Mouse (Mus musculus) colon, adult 2 months (tissue): ENCODE results near the gene Hpse. TPM values are rescaled to one million over a fixed set of nuclear protein-coding genes. Genes with fewer than 3 reads are reported as not detected.

Source experiments
- polyA plus RNA-seq: library from polyadenylated mRNA; depleted of rRNA; stranded (reverse); fragments of >200 nt; gene quantifications from 2 replicates; pipeline ENCODE4 v1.2.3, GENCODE M21; 2012; rRNA removed

Hpse gene
- 14.5 and 15.9 TPM in 2 replicates for polyA plus RNA-seq

DNA sequence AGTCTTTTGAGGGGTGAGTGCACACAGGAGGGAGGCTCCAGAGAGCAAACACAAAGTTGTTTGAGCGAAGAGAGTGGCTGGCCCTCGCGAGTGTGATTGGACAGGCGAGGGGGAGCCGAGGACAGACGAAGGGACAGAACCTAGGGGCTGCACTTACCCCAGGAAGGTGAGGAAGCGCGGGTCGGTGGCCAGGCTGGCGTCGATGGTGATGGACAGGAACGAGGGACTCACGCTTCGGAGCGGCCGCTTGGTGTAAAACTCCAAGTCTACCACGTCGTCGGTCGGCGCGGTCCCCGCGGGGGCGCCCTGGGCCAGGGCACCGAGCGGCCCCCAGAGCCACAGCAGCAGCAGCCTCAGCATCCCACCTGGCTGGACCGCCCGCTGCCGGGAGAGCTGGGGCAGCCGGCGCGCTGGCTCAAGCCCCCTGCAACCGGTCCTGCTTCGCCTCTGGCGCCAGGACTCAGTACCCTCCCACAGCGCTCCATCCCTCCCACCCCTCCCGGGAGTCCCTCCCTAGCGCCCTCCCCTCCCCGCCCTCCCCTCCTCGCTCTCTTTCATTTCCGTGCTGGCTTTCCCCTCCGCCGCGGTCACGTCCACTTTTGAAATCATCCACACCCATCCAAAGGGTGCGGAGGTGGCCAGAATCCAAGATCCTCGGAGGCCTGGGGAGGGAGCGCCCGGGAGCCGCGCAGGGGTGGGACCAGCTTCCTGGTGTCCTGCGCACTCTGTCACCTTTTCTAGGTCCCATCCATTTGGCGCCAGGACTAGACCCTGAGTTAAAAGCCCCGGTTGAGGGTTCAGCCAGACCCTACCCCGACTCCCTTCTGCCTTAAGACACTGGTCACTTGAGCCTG, at the start of gene Hpse:
Hpse (minus strand) TSS at position 482 of the 854 bp plus-strand sequence.

DNA sequence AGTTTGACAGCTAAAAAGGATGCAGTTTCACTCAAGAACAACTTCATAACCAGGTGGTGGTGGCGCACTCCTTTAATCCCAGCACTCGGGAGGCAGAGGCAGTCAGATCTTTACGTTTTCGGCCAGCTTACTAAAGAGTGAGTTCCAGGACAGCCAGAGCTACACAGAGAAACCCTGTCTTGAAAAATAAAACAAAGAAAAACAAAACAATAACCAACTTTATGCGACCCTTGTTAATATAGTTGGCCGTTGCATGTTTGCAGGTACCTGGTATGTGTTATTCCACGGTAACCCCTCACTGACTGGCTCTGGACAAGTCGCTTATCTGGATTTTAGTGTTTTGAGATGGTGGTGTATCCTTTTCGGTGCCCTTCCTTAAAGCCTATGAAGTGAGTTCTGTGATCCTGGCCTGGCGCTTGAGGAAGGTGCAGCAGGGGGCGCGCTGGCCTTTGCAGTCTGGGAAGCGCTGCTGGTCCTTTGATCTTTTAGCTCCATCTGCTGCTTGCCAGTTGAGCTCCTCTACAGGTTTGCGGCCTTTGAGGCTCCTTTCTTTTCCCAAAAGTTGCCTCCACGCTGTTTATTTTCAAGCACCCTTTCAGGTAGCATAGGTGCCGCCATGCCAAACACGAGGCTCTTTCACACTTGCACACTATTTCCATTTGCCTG, 44.7 kb downstream of the Hpse start, which contains the start of gene Coq2:
Coq2 (minus strand) TSS at position 430 of the 666 bp plus-strand sequence.

Other genes starting within 250 kb of the Hpse start
- gene Lin54, start 219.1 kb downstream of the Hpse start, polyA plus RNA-seq: 4.5 and 5.1 TPM in 2 replicates
- gene Cops4, start 201.4 kb downstream of the Hpse start, polyA plus RNA-seq: 14.6 and 18.0 TPM in 2 replicates
- gene Plac8, start 147.5 kb downstream of the Hpse start, polyA plus RNA-seq: 719 and 964 TPM in 2 replicates
- gene Coq2, start 44.6 kb downstream of the Hpse start, polyA plus RNA-seq: 155 and 222 TPM in 2 replicates
- gene Helq, start 78.9 kb upstream of the Hpse start, polyA plus RNA-seq: 4.7 and 5.6 TPM in 2 replicates
- gene Mrps18c, start 78.9 kb upstream of the Hpse start, polyA plus RNA-seq: 6.8 and 10.4 TPM in 2 replicates
- 2.1 and 2.4 TPM in 2 replicates for gene Abraxas1, start 101.2 kb upstream of the Hpse start, polyA plus RNA-seq
- gene Gpat3, start 126.0 kb upstream of the Hpse start, polyA plus RNA-seq: 3.2 and 4.2 TPM in 2 replicates